Mouse (Mus musculus): Measurements from ENCODE around the gene Irf7.

Gene Irf7

GRCm38 (mm10) chr7:141265739-141266561 lies at the start of gene Irf7:
Gene Irf7, minus strand, starts transcription at chr7:141266481.
- DNase-seq: peak; percentile 27

GRCm38 (mm10) chr7:141315974-141316373 lies 49.7 kb upstream of the Irf7 start:
- no peak for DNase-seq

GRCm38 (mm10) chr7:141315076-141315475 lies 48.8 kb upstream of the Irf7 start:
- no peak for DNase-seq

- DNase-seq: no peak
Measured at GRCm38 (mm10) chr7:141314416-141314815, 48.1 kb upstream of the Irf7 start.

GRCm38 (mm10) chr7:141304537-141304936 lies 38.3 kb upstream of the Irf7 start:
- DNase-seq: no peak

GRCm38 (mm10) chr7:141302702-141303268 lies 36.5 kb upstream of the Irf7 start:
- no peak for DNase-seq

GRCm38 (mm10) chr7:141301386-141301785 lies 35.1 kb upstream of the Irf7 start:
- peak; percentile 66 for DNase-seq

- peak; percentile 69 for DNase-seq
Measured at GRCm38 (mm10) chr7:141299175-141299574, 32.9 kb upstream of the Irf7 start.

- DNase-seq: no peak
Measured at GRCm38 (mm10) chr7:141297926-141298650, 31.8 kb upstream of the Irf7 start.

- no peak for DNase-seq
Measured at GRCm38 (mm10) chr7:141294479-141294878, 28.2 kb upstream of the Irf7 start.

- DNase-seq: no peak
Measured at GRCm38 (mm10) chr7:141293852-141294471, 27.7 kb upstream of the Irf7 start.

GRCm38 (mm10) chr7:141292583-141293388 lies 26.5 kb upstream of the Irf7 start:
- DNase-seq: no peak

- no peak for DNase-seq
Measured at GRCm38 (mm10) chr7:141291921-141292582, 25.8 kb upstream of the Irf7 start, which contains the start of gene Drd4. Gene Drd4, plus strand, starts transcription at chr7:141292006.

- no peak for DNase-seq
Measured at GRCm38 (mm10) chr7:141288042-141288441, 21.8 kb upstream of the Irf7 start.

GRCm38 (mm10) chr7:141282756-141283155 lies 16.5 kb upstream of the Irf7 start:
- DNase-seq: no peak

GRCm38 (mm10) chr7:141281442-141281841 lies 15.2 kb upstream of the Irf7 start:
- no peak for DNase-seq

- DNase-seq: peak; percentile 47
Measured at GRCm38 (mm10) chr7:141278766-141279590, 12.7 kb upstream of the Irf7 start, which contains the start of gene Sct. Gene Sct, minus strand, starts transcription at chr7:141279133.

- no peak for DNase-seq
Measured at GRCm38 (mm10) chr7:141277701-141278678, 11.7 kb upstream of the Irf7 start.

- DNase-seq: no peak
Measured at GRCm38 (mm10) chr7:141276546-141276945, 10.3 kb upstream of the Irf7 start, which contains the start of gene Cdhr5. Gene Cdhr5, minus strand, starts transcription at chr7:141276786.
